Mouse (Mus musculus): ENCODE measurements around the gene Sorl1. TPM values are rescaled to one million over a fixed set of nuclear protein-coding genes. Genes with fewer than 3 reads are reported as not detected.

The Sorl1 gene
- polyA plus RNA-seq, 1 experiment from 2014 or later: 21.4 TPM

GRCm38 (mm10) chr9:41978366-41978765 is 145.7 kb downstream of the Sorl1 start:
- H3K36me3 ChIP-seq (replicated peaks; ENCODE audit: control insufficient read depth, insufficient read depth): peaks cover 55% of the 10 kb centered on the region
- WGBS: 93% methylated on average over 6 of the region's 6 CpGs
- H3K4me3 ChIP-seq (replicated peaks; ENCODE audit: low read length): no peak overlapping the region
- no peaks in the 10 kb centered on the region for H3K27me3 ChIP-seq (ENCODE audit: control insufficient read depth, insufficient read depth, low read length)
- DNase-seq (ENCODE audit: low spot score) (no peak), ATAC-seq (ENCODE audit: low FRiP score) (no peak)
- H3K9me3 ChIP-seq (ENCODE audit: control insufficient read depth, low read length): no peaks in the 10 kb centered on the region
- no peaks in the 10 kb centered on the region for H3K4me1 ChIP-seq (replicated peaks; ENCODE audit: control insufficient read depth, insufficient read depth, low read length)
- no peak overlapping the region for H3K4me2 ChIP-seq (replicated peaks)
- H3K27ac ChIP-seq: no peak overlapping the region
- no peak overlapping the region for H3K9ac ChIP-seq

- no peak overlapping the region for H3K9ac ChIP-seq
- ATAC-seq (ENCODE audit: low FRiP score): no peak
- DNase-seq (ENCODE audit: low spot score): no peak
- H3K4me1 ChIP-seq (replicated peaks; ENCODE audit: control insufficient read depth, insufficient read depth, low read length): no peaks in the 10 kb centered on the region
- H3K9me3 ChIP-seq (ENCODE audit: control insufficient read depth, low read length): no peaks in the 10 kb centered on the region
- H3K4me3 ChIP-seq (replicated peaks; ENCODE audit: low read length): no peak overlapping the region
- no peak overlapping the region for H3K27ac ChIP-seq
- peaks cover 49% of the 10 kb centered on the region for H3K36me3 ChIP-seq (replicated peaks; ENCODE audit: control insufficient read depth, insufficient read depth)
- WGBS: 88% methylated on average over 15 of the region's 15 CpGs
- H3K27me3 ChIP-seq (ENCODE audit: control insufficient read depth, insufficient read depth, low read length): no peaks in the 10 kb centered on the region
- no peak overlapping the region for H3K4me2 ChIP-seq (replicated peaks)
Observed at GRCm38 (mm10) chr9:41975968-41976367, 148.1 kb downstream of the Sorl1 start.

- Histone ChIP-seq H3K27ac (peak overlapping the region; percentile 48; the same call in 1 of the 2 replicates), H3K9me3 (ENCODE audit: control insufficient read depth, low read length) (no peaks in the 10 kb centered on the region), H3K4me1 (replicated peaks; ENCODE audit: control insufficient read depth, insufficient read depth, low read length) (no peaks in the 10 kb centered on the region), H3K36me3 (replicated peaks; ENCODE audit: control insufficient read depth, insufficient read depth) (peaks cover 40% of the 10 kb centered on the region), H3K4me3 (replicated peaks; ENCODE audit: low read length) (no peak overlapping the region), H3K27me3 (ENCODE audit: control insufficient read depth, insufficient read depth, low read length) (no peaks in the 10 kb centered on the region), H3K4me2 (replicated peaks) (no peak overlapping the region), H3K9ac (0 out of 2 replicates have a peak overlapping the region, but pooled peaks have one; percentile 1)
- ATAC-seq (ENCODE audit: low FRiP score): 0 out of 2 replicates have a peak, but pooled peaks have one; percentile 21
- no peak for DNase-seq (ENCODE audit: low spot score)
- 61% methylated on average over 3 of the region's 3 CpGs for WGBS
Observed at GRCm38 (mm10) chr9:41974661-41975060, 149.4 kb downstream of the Sorl1 start.

- H3K27ac ChIP-seq: peak overlapping the region; percentile 48; the same call in 1 of the 2 replicates
- 0 out of 2 replicates have a peak overlapping the region, but pooled peaks have one; percentile 1 for H3K9ac ChIP-seq
- ATAC-seq (ENCODE audit: low FRiP score) (peak; percentile 87; the same call in 1 of the 2 replicates), DNase-seq (ENCODE audit: low spot score) (peak; percentile 79)
- no peaks in the 10 kb centered on the region for H3K27me3 ChIP-seq (ENCODE audit: control insufficient read depth, insufficient read depth, low read length)
- no peaks in the 10 kb centered on the region for H3K9me3 ChIP-seq (ENCODE audit: control insufficient read depth, low read length)
- 71% methylated on average over 25 of the region's 25 CpGs for WGBS
- no peak overlapping the region for H3K4me3 ChIP-seq (replicated peaks; ENCODE audit: low read length)
- no peak overlapping the region for H3K4me2 ChIP-seq (replicated peaks)
- H3K4me1 ChIP-seq (replicated peaks; ENCODE audit: control insufficient read depth, insufficient read depth, low read length): no peaks in the 10 kb centered on the region
- H3K36me3 ChIP-seq (replicated peaks; ENCODE audit: control insufficient read depth, insufficient read depth): peaks cover 43% of the 10 kb centered on the region
Observed at GRCm38 (mm10) chr9:41973775-41974657, 150.1 kb downstream of the Sorl1 start.

GRCm38 (mm10) chr9:41969961-41970360 is 154.1 kb downstream of the Sorl1 start:
- H3K4me2 ChIP-seq (replicated peaks): no peak overlapping the region
- H3K36me3 ChIP-seq (replicated peaks; ENCODE audit: control insufficient read depth, insufficient read depth): peaks cover 20% of the 10 kb centered on the region; the same call in 1 of the 2 replicates
- H3K4me1 ChIP-seq (replicated peaks; ENCODE audit: control insufficient read depth, insufficient read depth, low read length): no peaks in the 10 kb centered on the region
- ATAC-seq (ENCODE audit: low FRiP score) (no peak), DNase-seq (ENCODE audit: low spot score) (no peak)
- WGBS: 84% methylated on average over 8 of the region's 8 CpGs
- no peak overlapping the region for H3K4me3 ChIP-seq (replicated peaks; ENCODE audit: low read length)
- no peak overlapping the region for H3K9ac ChIP-seq
- no peaks in the 10 kb centered on the region for H3K27me3 ChIP-seq (ENCODE audit: control insufficient read depth, insufficient read depth, low read length)
- H3K27ac ChIP-seq: no peak overlapping the region
- no peaks in the 10 kb centered on the region for H3K9me3 ChIP-seq (ENCODE audit: control insufficient read depth, low read length)

- Histone ChIP-seq H3K36me3 (replicated peaks; ENCODE audit: control insufficient read depth, insufficient read depth) (peaks cover 18% of the 10 kb centered on the region; the same call in 1 of the 2 replicates), H3K4me3 (replicated peaks; ENCODE audit: low read length) (no peak overlapping the region), H3K9ac (no peak overlapping the region), H3K27ac (no peak overlapping the region), H3K9me3 (ENCODE audit: control insufficient read depth, low read length) (no peaks in the 10 kb centered on the region), H3K4me2 (replicated peaks) (no peak overlapping the region), H3K27me3 (ENCODE audit: control insufficient read depth, insufficient read depth, low read length) (no peaks in the 10 kb centered on the region), H3K4me1 (replicated peaks; ENCODE audit: control insufficient read depth, insufficient read depth, low read length) (no peaks in the 10 kb centered on the region)
- 93% methylated on average over 15 of the region's 15 CpGs for WGBS
- ATAC-seq (ENCODE audit: low FRiP score): no peak
- DNase-seq (ENCODE audit: low spot score): no peak
Observed at GRCm38 (mm10) chr9:41968673-41969460, 155.2 kb downstream of the Sorl1 start.

- Histone ChIP-seq H3K36me3 (replicated peaks; ENCODE audit: control insufficient read depth, insufficient read depth) (no peaks in the 10 kb centered on the region), H3K9ac (no peak overlapping the region), H3K4me1 (replicated peaks; ENCODE audit: control insufficient read depth, insufficient read depth, low read length) (no peaks in the 10 kb centered on the region), H3K27me3 (ENCODE audit: control insufficient read depth, insufficient read depth, low read length) (no peaks in the 10 kb centered on the region), H3K9me3 (ENCODE audit: control insufficient read depth, low read length) (no peaks in the 10 kb centered on the region), H3K4me3 (replicated peaks; ENCODE audit: low read length) (no peak overlapping the region), H3K27ac (no peak overlapping the region), H3K4me2 (replicated peaks) (no peak overlapping the region)
- ATAC-seq (ENCODE audit: low FRiP score): no peak
- DNase-seq (ENCODE audit: low spot score): no peak
- 72% methylated on average over 10 of the region's 10 CpGs for WGBS
Observed at GRCm38 (mm10) chr9:41961274-41961673, 162.8 kb downstream of the Sorl1 start.

- Histone ChIP-seq H3K36me3 (replicated peaks; ENCODE audit: control insufficient read depth, insufficient read depth) (no peaks in the 10 kb centered on the region), H3K27me3 (ENCODE audit: control insufficient read depth, insufficient read depth, low read length) (no peaks in the 10 kb centered on the region), H3K9me3 (ENCODE audit: control insufficient read depth, low read length) (no peaks in the 10 kb centered on the region), H3K4me2 (replicated peaks) (no peak overlapping the region), H3K4me3 (replicated peaks; ENCODE audit: low read length) (no peak overlapping the region), H3K9ac (no peak overlapping the region), H3K4me1 (replicated peaks; ENCODE audit: control insufficient read depth, insufficient read depth, low read length) (peaks cover 7% of the 10 kb centered on the region; the same call in 1 of the 2 replicates), H3K27ac (no peak overlapping the region)
- ATAC-seq (ENCODE audit: low FRiP score): no peak
- DNase-seq (ENCODE audit: low spot score): no peak
- 94% methylated on average over 9 of the region's 9 CpGs for WGBS
Observed at GRCm38 (mm10) chr9:41958282-41958681, 165.8 kb downstream of the Sorl1 start.

GRCm38 (mm10) chr9:41953486-41953885 is 170.6 kb downstream of the Sorl1 start:
- Histone ChIP-seq H3K27ac (peak overlapping the region; percentile 97), H3K4me1 (replicated peaks; ENCODE audit: control insufficient read depth, insufficient read depth, low read length) (peaks cover 40% of the 10 kb centered on the region), H3K36me3 (replicated peaks; ENCODE audit: control insufficient read depth, insufficient read depth) (no peaks in the 10 kb centered on the region), H3K27me3 (ENCODE audit: control insufficient read depth, insufficient read depth, low read length) (no peaks in the 10 kb centered on the region), H3K4me2 (replicated peaks) (peak overlapping the region; percentile 62), H3K9me3 (ENCODE audit: control insufficient read depth, low read length) (no peaks in the 10 kb centered on the region), H3K4me3 (replicated peaks; ENCODE audit: low read length) (peak overlapping the region; percentile 14; the same call in 1 of the 2 replicates), H3K9ac (peak overlapping the region; percentile 71)
- ATAC-seq (ENCODE audit: low FRiP score): 0 out of 2 replicates have a peak, but pooled peaks have one; percentile 39
- 4% methylated on average over 8 of the region's 8 CpGs for WGBS
- DNase-seq (ENCODE audit: low spot score): peak; percentile 92

All from hindbrain, embryonic 14.5 days (tissue).